Mouse (Mus musculus) bone marrow macrophage, adult 2 months (primary cell): Measurements from ENCODE around the gene Mia2. TPM values are rescaled to one million over a fixed set of nuclear protein-coding genes. Genes with fewer than 3 reads are reported as not detected.
"Not testable (repeated sequence)": the region's sequence is repeated elsewhere in the genome, so short reads cannot be mapped to it uniquely, and the experiment has no call there.

Source experiments
- H3K27ac ChIP-seq: 2 replicates; pipeline ENCODE4 v1.5.1; 2012; ENCODE audit warnings: low read depth, low read length; ENCODE audit not compliant: insufficient read depth
- H3K4me1 ChIP-seq: 2 replicates; pipeline ENCODE4 v1.6.1; 2012; ENCODE audit warnings: low read length; ENCODE audit not compliant: control insufficient read depth, insufficient read depth
- H3K4me3 ChIP-seq: 2 replicates; pipeline ENCODE4 v1.5.1; 2012; ENCODE audit warnings: mild to moderate bottlenecking, low read length, moderate library complexity; ENCODE audit not compliant: insufficient read depth
- CTCF ChIP-seq: IDR thresholded peaks from 2 replicates; pipeline ENCODE4 v1.5.1; 2012; ENCODE audit warnings: low read depth, mild to moderate bottlenecking, low read length, moderate library complexity
- POLR2A ChIP-seq: IDR thresholded peaks from 2 replicates; pipeline ENCODE4 v1.6.1; 2012; ENCODE audit warnings: mild to moderate bottlenecking, low read depth, low read length, borderline replicate concordance
- polyA plus RNA-seq: library from polyadenylated mRNA; stranded (reverse); fragments of >200 nt; gene quantifications from 2 replicates; pipeline ENCODE4 v1.2.4, GENCODE M21; 2012; ENCODE audit not compliant: missing spikeins, insufficient read depth, insufficient read length

Gene Mia2
- 154 and 168 TPM in 2 replicates for polyA plus RNA-seq

DNA sequence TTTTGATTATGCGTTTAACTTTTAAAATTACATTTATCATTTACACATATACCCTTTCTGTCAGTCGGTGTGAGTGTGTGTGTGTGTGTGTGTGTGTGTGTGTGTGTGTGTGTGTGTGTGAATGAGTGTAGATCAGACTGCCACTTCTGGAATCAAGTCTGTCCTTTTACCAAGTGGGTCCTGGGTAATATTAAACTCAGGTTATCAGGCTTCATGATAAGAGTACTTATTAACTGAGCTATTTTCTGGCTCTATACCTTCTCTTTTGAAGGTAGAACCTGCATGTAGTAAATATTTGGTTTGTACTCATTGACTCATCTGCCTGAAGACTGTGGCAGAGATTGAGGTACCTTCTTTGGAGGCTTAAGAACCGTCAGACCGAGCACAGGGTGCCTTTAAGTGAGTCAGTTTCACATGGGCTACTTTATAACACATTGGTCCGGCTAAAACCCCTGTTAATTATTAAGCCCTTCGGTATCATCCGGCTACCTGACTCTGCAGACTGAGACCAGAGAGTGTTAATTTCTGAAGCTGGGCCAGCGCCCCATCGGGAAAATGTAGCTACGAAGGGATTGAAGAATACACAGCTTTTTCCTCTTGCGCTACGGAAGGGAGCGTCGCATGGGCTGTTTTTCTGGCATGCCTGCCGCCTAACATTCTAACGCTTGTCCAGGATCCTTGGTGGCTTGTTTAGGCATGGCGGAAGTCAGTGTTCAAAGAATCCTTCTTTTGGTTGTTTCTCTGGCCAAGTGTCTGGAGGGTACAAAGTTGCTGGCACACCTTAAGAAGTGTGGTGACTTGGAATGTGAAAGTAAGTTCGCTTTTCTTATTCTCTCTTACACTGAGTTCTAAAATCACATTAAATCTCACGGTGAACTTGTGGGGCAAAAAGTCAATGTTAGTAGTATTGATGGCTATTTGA, at the start of gene Mia2:
Mia2 (plus strand) TSS at position 696 of the 922 bp plus-strand sequence.
- no peak within 1 kb of the TSS for H3K27ac ChIP-seq
- H3K4me1 ChIP-seq, result peaks cover 5% of the 10 kb centered on the region; the same call in 1 of the 2 replicates
- H3K4me3 ChIP-seq, result no peak within 1 kb of the TSS
- no peak for TF ChIP-seq CTCF

DNA sequence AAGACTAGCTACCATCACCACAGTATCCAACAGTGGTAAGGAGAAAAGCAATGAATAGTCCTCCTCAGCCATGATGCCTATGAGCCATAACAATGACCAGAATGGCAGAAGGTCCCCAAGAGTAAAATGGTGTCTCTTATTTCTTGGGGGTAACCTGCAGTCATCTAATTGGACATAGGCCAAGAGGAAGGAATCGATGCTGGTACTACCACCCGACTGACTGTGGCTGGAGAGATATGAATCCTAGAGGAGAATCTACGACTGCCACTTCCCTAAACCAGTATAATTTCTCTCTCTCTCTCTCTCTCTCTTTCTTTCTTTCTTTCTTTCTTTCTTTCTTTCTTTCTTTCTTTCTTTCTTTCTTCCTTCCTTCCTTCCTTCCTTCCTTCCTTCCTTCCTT, 43.1 kb upstream of the Mia2 start:
- no peak overlapping the region for H3K27ac ChIP-seq
- no peak overlapping the region for H3K4me3 ChIP-seq
- no peak for TF ChIP-seq POLR2A
- TF ChIP-seq CTCF, result no peak
- peaks cover 30% of the 10 kb centered on the region for H3K4me1 ChIP-seq

DNA sequence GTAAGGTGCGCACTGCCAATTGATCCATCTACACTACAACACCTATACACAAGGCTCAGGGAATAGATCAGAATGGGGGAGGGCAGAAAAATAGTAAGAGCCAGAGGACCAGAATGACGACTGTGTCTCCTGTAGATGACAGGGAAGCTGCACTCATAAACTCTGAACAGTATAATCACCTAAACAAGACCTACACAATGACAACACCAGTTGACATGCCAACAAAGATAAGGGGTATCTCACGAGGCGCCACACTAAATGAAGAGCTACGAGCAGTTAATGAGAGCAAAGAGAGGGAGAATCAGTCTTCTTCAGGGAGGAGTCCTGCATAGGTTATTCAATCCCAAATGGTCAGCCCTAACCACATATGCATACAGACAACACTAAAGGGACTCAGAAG, 42.4 kb upstream of the Mia2 start:
- no peak overlapping the region for H3K27ac ChIP-seq
- TF ChIP-seq POLR2A (no peak), CTCF (no peak)
- H3K4me1 ChIP-seq, result peaks cover 30% of the 10 kb centered on the region
- H3K4me3 ChIP-seq, result no peak overlapping the region

DNA sequence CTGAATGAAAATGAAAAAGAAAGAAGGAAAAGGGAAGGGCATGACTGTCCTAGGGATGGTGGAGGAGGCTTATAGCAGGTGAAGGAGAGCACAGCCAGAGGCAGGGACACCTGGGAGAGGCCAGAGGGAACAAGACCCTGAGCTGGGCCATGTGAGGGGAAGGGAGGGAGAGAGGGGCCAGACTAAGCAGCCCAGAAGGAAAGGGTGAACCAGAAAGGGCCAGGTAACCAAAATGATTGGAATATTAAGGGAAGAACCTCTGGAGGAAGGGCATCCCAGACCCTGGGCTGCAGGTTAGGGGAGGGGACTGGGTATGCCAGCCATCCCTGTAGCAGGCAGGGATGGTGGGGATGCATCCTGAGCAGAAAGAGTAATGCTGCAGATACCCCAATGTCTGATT, 41.6 kb upstream of the Mia2 start:
- Histone ChIP-seq H3K4me1 (peaks cover 28% of the 10 kb centered on the region), H3K27ac (no peak overlapping the region), H3K4me3 (no peak overlapping the region)
- no peak for TF ChIP-seq POLR2A
- TF ChIP-seq CTCF, result no peak

DNA sequence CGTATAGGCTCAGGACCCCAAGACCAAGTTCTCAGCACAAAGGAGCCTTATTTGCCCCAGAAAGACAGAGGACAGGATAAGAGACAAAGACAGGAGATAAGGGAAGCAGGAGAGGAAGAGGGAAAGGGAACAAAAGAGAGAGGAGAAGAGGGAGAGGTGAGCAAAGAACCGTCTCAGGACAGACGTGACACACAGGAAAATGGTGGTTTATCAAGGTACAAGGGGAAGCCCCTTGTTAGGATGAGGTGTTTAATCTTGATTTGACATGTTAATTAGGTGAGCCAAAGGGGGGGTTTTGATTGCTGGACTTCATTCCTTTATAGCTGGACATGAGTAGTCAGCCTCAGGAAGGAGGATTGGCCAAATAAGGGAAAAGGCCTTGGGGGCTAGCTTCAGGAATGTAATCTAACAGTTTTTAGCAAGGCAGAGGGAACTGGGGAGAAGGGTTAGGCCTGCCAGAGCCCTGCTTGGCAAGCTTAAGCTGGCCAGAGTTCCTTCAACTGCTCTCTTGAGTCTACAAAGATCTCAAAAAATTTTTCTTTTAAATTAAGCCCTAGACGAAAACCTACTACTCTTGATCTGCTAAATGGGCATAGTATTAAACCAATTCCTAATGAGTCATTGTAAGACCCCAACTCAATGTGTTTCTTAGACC, 40.3 kb upstream of the Mia2 start:
- Histone ChIP-seq H3K4me1 (peaks cover 29% of the 10 kb centered on the region), H3K4me3 (no peak overlapping the region), H3K27ac (no peak overlapping the region)
- TF ChIP-seq POLR2A (no peak), CTCF (no peak)

DNA sequence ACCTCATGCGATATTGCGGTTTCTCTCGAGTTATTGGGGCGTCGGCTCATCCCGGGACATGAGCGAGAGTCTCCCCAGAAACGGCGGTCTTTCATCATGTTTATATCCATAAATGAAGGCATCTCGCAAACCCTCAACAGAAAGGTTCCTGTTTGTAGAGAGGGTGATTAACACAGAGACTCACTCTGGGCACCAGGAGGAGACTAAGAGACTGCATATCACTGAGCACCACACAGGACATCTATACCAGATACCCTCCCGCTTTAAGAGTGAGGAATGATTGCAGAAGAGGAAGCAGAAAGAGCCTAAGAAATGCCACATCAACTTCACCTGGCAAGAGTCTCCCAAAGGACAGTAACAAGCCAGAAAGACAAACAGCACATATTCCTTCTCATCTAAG, 39.4 kb upstream of the Mia2 start:
- H3K4me1 ChIP-seq, result peaks cover 30% of the 10 kb centered on the region
- TF ChIP-seq POLR2A, result no peak
- H3K4me3 ChIP-seq, result no peak overlapping the region
- no peak overlapping the region for H3K27ac ChIP-seq

DNA sequence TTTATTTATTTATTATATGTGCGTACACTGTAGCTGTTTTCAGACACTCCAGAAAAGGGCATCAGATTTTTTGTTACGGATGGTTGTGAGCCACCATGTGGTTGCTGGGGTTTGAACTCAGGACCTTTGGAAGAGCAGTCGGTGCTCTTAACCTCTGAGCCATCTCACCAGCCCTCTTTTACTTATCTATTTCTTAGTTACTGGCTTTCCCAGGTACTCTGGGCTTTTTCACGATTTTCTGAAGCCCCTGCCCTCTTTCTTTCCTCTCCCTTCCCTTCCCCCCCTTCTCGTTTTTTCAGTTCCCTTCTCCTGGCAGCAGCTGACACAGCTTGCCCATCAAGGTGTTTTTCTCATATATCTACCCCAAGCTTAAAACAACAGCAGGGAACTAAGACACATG, 37.4 kb upstream of the Mia2 start:
- H3K4me1 ChIP-seq, result peaks cover 24% of the 10 kb centered on the region
- H3K4me3 ChIP-seq, H3K27ac ChIP-seq: not testable (repeated sequence)

DNA sequence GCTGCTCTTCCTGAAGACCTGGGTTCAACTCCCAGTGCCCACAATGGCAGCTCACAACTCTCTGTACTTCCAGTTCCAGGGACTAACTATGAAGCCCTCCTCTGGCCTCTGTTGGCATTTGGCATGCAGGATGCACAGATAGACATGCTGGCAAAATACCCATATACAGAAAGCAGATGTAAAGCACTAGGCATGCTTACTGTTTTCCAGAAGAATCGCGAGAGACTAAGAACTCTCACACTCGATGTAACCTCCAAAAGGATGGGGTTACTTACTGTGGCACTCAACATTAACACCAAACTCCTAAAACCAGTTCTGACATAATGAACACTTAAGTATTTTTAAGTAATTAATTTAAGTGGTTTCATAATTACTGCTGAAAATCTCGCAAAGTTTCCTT, 35.3 kb upstream of the Mia2 start:
- peak overlapping the region; percentile 81; the same call in 1 of the 2 replicates for H3K27ac ChIP-seq
- TF ChIP-seq POLR2A (no peak), CTCF (no peak)
- peak overlapping the region; percentile 79 for H3K4me3 ChIP-seq
- peaks cover 11% of the 10 kb centered on the region for H3K4me1 ChIP-seq

DNA sequence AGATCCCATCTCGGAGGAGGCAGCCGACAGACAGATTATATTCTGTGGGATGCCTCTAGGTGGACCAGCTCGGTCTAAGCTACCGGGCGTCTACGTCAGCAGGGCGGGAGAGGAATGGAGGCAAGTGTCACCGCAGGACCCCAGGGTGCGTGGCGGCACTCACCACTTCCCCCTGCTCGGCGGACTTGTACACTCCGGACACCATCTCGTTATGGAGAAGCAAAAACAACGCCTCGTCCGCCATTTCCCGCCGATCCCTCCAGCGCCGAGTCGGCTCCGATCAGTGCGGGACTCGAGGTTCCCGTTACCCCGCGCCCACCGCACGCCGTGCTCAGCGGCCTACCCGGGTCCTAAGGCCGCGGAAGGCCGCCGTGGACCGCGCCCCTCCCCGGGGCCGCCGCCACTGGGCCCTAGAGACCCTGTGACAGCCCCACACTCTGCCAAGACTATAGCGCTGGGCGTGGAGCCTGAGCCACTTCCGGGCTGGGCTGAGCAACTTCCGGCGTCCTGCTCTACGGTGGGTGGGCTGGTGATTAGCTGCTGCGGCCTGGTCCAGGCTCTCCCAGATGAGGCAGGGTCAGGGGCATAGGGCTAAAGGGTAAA, 34.5 kb upstream of the Mia2 start, which contains the start of gene Trappc6b:
Trappc6b (minus strand) TSS at position 480 of the 603 bp plus-strand sequence.
- H3K4me1 ChIP-seq, result peaks cover 6% of the 10 kb centered on the region
- TF ChIP-seq POLR2A, result peak; percentile 11; the same call in 1 of the 2 replicates
- no peak for TF ChIP-seq CTCF

DNA sequence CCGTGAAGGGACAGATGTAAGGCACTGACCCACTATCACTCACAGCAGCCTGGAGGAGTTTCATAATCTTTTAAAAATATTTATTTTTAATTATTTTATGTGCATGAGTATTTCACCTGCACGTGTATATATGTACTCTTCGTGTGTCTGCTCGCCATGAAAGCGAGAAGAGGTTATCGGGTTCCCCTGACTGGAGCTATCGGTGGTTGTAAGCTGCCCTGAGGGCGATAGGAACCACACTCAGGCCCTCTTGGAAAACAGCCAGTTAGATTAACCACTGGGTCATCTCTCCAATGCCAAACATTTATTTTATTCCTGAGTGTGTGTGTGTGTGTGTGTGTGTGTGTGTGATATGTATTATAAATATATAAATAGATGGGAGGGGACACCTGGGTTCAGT, 30.8 kb upstream of the Mia2 start:
- Histone ChIP-seq H3K27ac (no peak overlapping the region), H3K4me1 (peaks cover 4% of the 10 kb centered on the region), H3K4me3 (no peak overlapping the region)
- TF ChIP-seq POLR2A, result no peak
- no peak for TF ChIP-seq CTCF

More for the DNA sequence above, 34.5 kb upstream of the Mia2 start, which contains the start of gene Trappc6b:
- H3K27ac ChIP-seq, result peak within 1 kb of the TSS; percentile 81
- peak within 1 kb of the TSS; percentile 79 for H3K4me3 ChIP-seq
